Mouse (Mus musculus): ENCODE data around the gene Sidt2.

The Sidt2 gene

GRCm38 (mm10) chr9:45911673-45912072, 43.4 kb downstream of the Sidt2 start:
- peak; percentile 64 for DNase-seq (ENCODE audit: low read depth, low spot score)

GRCm38 (mm10) chr9:45910995-45911394, 44.1 kb downstream of the Sidt2 start:
- no peak for DNase-seq (ENCODE audit: low read depth, low spot score)

- DNase-seq (ENCODE audit: low read depth, low spot score), result peak; percentile 34
Measured at GRCm38 (mm10) chr9:45907078-45907428, 48.0 kb downstream of the Sidt2 start.

GRCm38 (mm10) chr9:45906355-45907077, 48.5 kb downstream of the Sidt2 start, which contains the start of the genes Pcsk7 and Rnf214:
Gene Pcsk7 (plus strand): TSS chr9:45906497.
Gene Rnf214 (minus strand): TSS chr9:45906911.
- DNase-seq (ENCODE audit: low read depth, low spot score), result peak; percentile 83

- DNase-seq (ENCODE audit: low read depth, low spot score), result no peak
Measured at GRCm38 (mm10) chr9:45905811-45906237, 49.2 kb downstream of the Sidt2 start.

GRCm38 (mm10) chr9:45905196-45905595, 49.9 kb downstream of the Sidt2 start:
- DNase-seq (ENCODE audit: low read depth, low spot score), result no peak

- no peak for DNase-seq (ENCODE audit: low read depth, low spot score)
Measured at GRCm38 (mm10) chr9:45893681-45894080, 61.4 kb downstream of the Sidt2 start.
